Mouse (Mus musculus): ENCODE results near the gene Matk.

DNA sequence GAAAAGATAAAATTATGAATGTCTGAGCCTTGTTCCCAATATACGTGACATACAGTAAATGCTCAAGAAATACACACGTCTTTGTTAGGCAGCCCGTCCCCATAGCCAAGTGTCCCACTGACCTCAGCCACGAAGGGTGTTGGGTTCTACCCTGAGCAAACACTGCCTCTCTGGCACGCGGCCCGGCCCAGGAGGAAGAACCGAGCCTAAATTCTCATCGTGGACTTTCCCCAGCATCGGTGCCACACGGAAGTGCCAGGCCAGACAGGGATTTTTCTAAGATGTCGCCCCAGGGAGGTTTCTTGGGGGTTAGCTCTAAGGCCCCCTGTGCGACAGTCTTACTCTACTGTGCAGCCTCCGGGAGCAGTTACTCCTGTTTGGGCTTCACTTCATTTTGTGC, 37.1 kb downstream of the Matk start:
- TF ChIP-seq GATA1 (IDR thresholded peaks at IDR 0.05; ENCODE audit: low read length) (no peak), TAL1 (IDR thresholded peaks at IDR 0.05; ENCODE audit: low read length) (no peak)

Data from erythroblast, embryonic 14.5 days (primary cell).